Mouse (Mus musculus) heart, adult 18-20 months (tissue): ENCODE data around the gene Git1. TPM values are rescaled to one million over a fixed set of nuclear protein-coding genes. Genes with fewer than 3 reads are reported as not detected.

Source experiments
- DNase-seq, 2 experiments: peaks; one replicate each; pipeline ENCODE4 v3.0.0; 2021 to 2022; ENCODE audit warnings: mixed read lengths in 1 of 2
- total RNA-seq, 2 experiments: library from RNA; stranded (reverse); gene quantifications; 2 replicates each; pipeline ENCODE4 v1.2.3; 2021

Git1 gene
- total RNA-seq, 2 experiments from 2014 or later = 54.7 to 58.9 TPM

GRCm38 (mm10) chr11:77483043-77483442 is 10.3 kb upstream of the Git1 start:
- no peak for DNase-seq

- DNase-seq = no peak
Observed at GRCm38 (mm10) chr11:77483510-77484255, 9.7 kb upstream of the Git1 start.

- DNase-seq = no peak
Observed at GRCm38 (mm10) chr11:77485229-77485628, 8.1 kb upstream of the Git1 start.

- peak in 1 of 2 experiments; percentile 10 for DNase-seq
Observed at GRCm38 (mm10) chr11:77486798-77487197, 6.6 kb upstream of the Git1 start.

GRCm38 (mm10) chr11:77488771-77489581 is 4.4 kb upstream of the Git1 start:
- DNase-seq = peak in 1 of 2 experiments; percentile 16

- DNase-seq = peak; percentile 77 to 84
Observed at GRCm38 (mm10) chr11:77489591-77490235, 3.6 kb upstream of the Git1 start, which contains the start of gene Ankrd13b. Ankrd13b (minus strand) TSS chr11:77489678.

- no peak for DNase-seq
Observed at GRCm38 (mm10) chr11:77490451-77490850, 2.9 kb upstream of the Git1 start.

- DNase-seq = peak; percentile 90 to 96
Observed at GRCm38 (mm10) chr11:77491123-77491501, 2.2 kb upstream of the Git1 start.

GRCm38 (mm10) chr11:77491502-77492291 is 1.7 kb upstream of the Git1 start:
- peak; percentile 84 for DNase-seq

GRCm38 (mm10) chr11:77492311-77492871 is 971 bp upstream of the Git1 start:
- peak in 1 of 2 experiments; percentile 42 for DNase-seq

GRCm38 (mm10) chr11:77492911-77493332 is 440 bp upstream of the Git1 start:
- DNase-seq = peak; percentile 94 to 97

GRCm38 (mm10) chr11:77494344-77494676 is 948 bp downstream of the Git1 start:
- DNase-seq = no peak

- DNase-seq = no peak
Observed at GRCm38 (mm10) chr11:77494782-77495181, 1.4 kb downstream of the Git1 start.

- no peak for DNase-seq
Observed at GRCm38 (mm10) chr11:77495507-77495906, 2.1 kb downstream of the Git1 start.

- DNase-seq = peak; percentile 88 to 92
Observed at GRCm38 (mm10) chr11:77497341-77497756, 4.0 kb downstream of the Git1 start.

- DNase-seq = peak in 1 of 2 experiments; percentile 73
Observed at GRCm38 (mm10) chr11:77497851-77498250, 4.5 kb downstream of the Git1 start.

- DNase-seq = no peak
Observed at GRCm38 (mm10) chr11:77498261-77499139, 5.1 kb downstream of the Git1 start.

- no peak for DNase-seq
Observed at GRCm38 (mm10) chr11:77499354-77499753, 6.0 kb downstream of the Git1 start.

- no peak for DNase-seq
Observed at GRCm38 (mm10) chr11:77500361-77501325, 7.3 kb downstream of the Git1 start.
